Mouse (Mus musculus): ENCODE results near the gene Ap2a1. TPM values are rescaled to one million over a fixed set of nuclear protein-coding genes. Genes with fewer than 3 reads are reported as not detected.

Ap2a1 gene
- polyA plus RNA-seq, 1 experiment from 2014 or later = 69.1 TPM

GRCm38 (mm10) chr7:44962831-44963230, 33.5 kb upstream of the Ap2a1 start:
- no peak overlapping the region for H3K9ac ChIP-seq
- ATAC-seq (ENCODE audit: insufficient read depth) = no peak
- H3K4me2 ChIP-seq = no peak overlapping the region
- H3K4me3 ChIP-seq (replicated peaks) = no peak overlapping the region
- whole genome bisulfite sequencing (ENCODE audit: insufficient replicate concordance) = 57% methylated on average over 5 of the region's 5 CpGs
- no peaks in the 10 kb centered on the region for H3K9me3 ChIP-seq (replicated peaks)
- H3K36me3 ChIP-seq (replicated peaks) = no peaks in the 10 kb centered on the region
- H3K4me1 ChIP-seq (replicated peaks) = peaks cover 16% of the 10 kb centered on the region
- no peak overlapping the region for H3K27ac ChIP-seq (replicated peaks)
- H3K27me3 ChIP-seq = 0 out of 2 replicates have a peak, but pooled peaks cover 5% of the 10 kb centered on the region

GRCm38 (mm10) chr7:44962337-44962736, 33.0 kb upstream of the Ap2a1 start:
- WGBS (ENCODE audit: insufficient replicate concordance) = 44% methylated on average over 8 of the region's 8 CpGs
- H3K27ac ChIP-seq (replicated peaks) = no peak overlapping the region
- H3K4me1 ChIP-seq (replicated peaks) = peaks cover 14% of the 10 kb centered on the region
- H3K4me2 ChIP-seq = no peak overlapping the region
- H3K27me3 ChIP-seq = 0 out of 2 replicates have a peak, but pooled peaks cover 5% of the 10 kb centered on the region
- H3K9me3 ChIP-seq (replicated peaks) = no peaks in the 10 kb centered on the region
- H3K36me3 ChIP-seq (replicated peaks) = no peaks in the 10 kb centered on the region
- no peak overlapping the region for H3K9ac ChIP-seq
- H3K4me3 ChIP-seq (replicated peaks) = no peak overlapping the region
- no peak for ATAC-seq (ENCODE audit: insufficient read depth)

DNA sequence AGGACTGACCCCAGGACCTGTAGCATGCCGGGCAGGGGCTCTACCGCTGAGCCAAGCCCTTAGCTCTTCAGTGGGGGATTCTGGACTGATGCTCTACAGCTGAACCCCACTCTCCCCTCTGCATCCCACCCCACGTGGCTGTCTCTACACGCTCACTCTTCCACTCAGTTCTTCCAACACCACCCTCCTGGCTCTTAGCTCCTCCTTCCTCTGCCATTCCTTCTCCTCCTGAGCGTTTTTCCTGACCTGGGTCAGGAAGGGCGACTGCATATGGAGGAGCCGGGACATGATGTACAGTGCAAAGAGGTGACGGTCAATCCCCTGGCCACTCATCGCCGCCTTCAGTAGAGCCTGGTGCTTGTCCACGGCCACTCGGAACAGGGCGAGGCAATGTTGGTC, 31.2 kb upstream of the Ap2a1 start:
- no peak overlapping the region for H3K4me2 ChIP-seq
- H3K4me1 ChIP-seq (replicated peaks) = peaks cover 14% of the 10 kb centered on the region
- no peaks in the 10 kb centered on the region for H3K9me3 ChIP-seq (replicated peaks)
- no peaks in the 10 kb centered on the region for H3K36me3 ChIP-seq (replicated peaks)
- no peak overlapping the region for H3K9ac ChIP-seq
- no peak overlapping the region for H3K27ac ChIP-seq (replicated peaks)
- no peak overlapping the region for H3K4me3 ChIP-seq (replicated peaks)
- 0 out of 2 replicates have a peak, but pooled peaks cover 5% of the 10 kb centered on the region for H3K27me3 ChIP-seq
- 70% methylated on average over 13 of the region's 13 CpGs for WGBS (ENCODE audit: insufficient replicate concordance)
- ATAC-seq (ENCODE audit: insufficient read depth) = no peak

- no peak overlapping the region for H3K4me3 ChIP-seq (replicated peaks)
- H3K4me1 ChIP-seq (replicated peaks) = peaks cover 14% of the 10 kb centered on the region
- ATAC-seq (ENCODE audit: insufficient read depth) = no peak
- 64% methylated on average over 10 of the region's 10 CpGs for WGBS (ENCODE audit: insufficient replicate concordance)
- 0 out of 2 replicates have a peak, but pooled peaks cover 5% of the 10 kb centered on the region for H3K27me3 ChIP-seq
- H3K4me2 ChIP-seq = no peak overlapping the region
- no peaks in the 10 kb centered on the region for H3K9me3 ChIP-seq (replicated peaks)
- H3K27ac ChIP-seq (replicated peaks) = no peak overlapping the region
- no peak overlapping the region for H3K9ac ChIP-seq
- no peaks in the 10 kb centered on the region for H3K36me3 ChIP-seq (replicated peaks)
Observed at GRCm38 (mm10) chr7:44959874-44960511, 30.7 kb upstream of the Ap2a1 start.

GRCm38 (mm10) chr7:44959281-44959680, 30.0 kb upstream of the Ap2a1 start:
- Histone ChIP-seq H3K9ac (no peak overlapping the region), H3K36me3 (replicated peaks) (no peaks in the 10 kb centered on the region), H3K9me3 (replicated peaks) (no peaks in the 10 kb centered on the region), H3K4me3 (replicated peaks) (no peak overlapping the region), H3K27me3 (0 out of 2 replicates have a peak, but pooled peaks cover 6% of the 10 kb centered on the region), H3K27ac (replicated peaks) (no peak overlapping the region), H3K4me1 (replicated peaks) (peaks cover 14% of the 10 kb centered on the region), H3K4me2 (no peak overlapping the region)
- no peak for ATAC-seq (ENCODE audit: insufficient read depth)
- WGBS (ENCODE audit: insufficient replicate concordance) = 54% methylated on average over 8 of the region's 8 CpGs

- peaks cover 13% of the 10 kb centered on the region for H3K27me3 ChIP-seq
- no peak overlapping the region for H3K4me3 ChIP-seq (replicated peaks)
- ATAC-seq (ENCODE audit: insufficient read depth) = no peak
- 34% methylated on average over 7 of the region's 7 CpGs for WGBS (ENCODE audit: insufficient replicate concordance)
- no peak overlapping the region for H3K4me2 ChIP-seq
- H3K4me1 ChIP-seq (replicated peaks) = peaks cover 14% of the 10 kb centered on the region
- H3K9me3 ChIP-seq (replicated peaks) = no peaks in the 10 kb centered on the region
- H3K36me3 ChIP-seq (replicated peaks) = no peaks in the 10 kb centered on the region
- no peak overlapping the region for H3K9ac ChIP-seq
- H3K27ac ChIP-seq (replicated peaks) = no peak overlapping the region
Observed at GRCm38 (mm10) chr7:44958208-44958607, 28.9 kb upstream of the Ap2a1 start.

- WGBS (ENCODE audit: insufficient replicate concordance) = 68% methylated on average over 20 of the region's 20 CpGs
Observed at GRCm38 (mm10) chr7:44957183-44957835, 28.0 kb upstream of the Ap2a1 start.

DNA sequence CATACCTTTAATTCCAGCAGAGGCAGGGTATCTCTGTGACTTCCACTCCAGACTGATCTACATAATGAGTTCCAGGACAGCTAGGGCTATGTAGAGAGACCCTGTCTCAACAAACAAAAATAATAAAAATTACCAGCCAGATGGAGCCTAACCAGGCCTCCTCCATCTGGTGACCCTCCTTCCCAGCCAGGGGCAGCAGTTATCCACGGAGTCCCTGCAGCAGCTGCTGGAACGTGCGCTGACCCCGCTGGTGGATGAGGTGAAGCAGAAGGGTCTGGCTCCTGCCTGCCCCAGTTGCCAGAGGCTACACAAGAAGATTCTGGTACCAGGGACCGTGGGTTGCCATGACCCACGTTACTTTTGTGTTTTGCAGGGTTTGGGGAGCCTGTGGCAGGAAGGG, 27.0 kb upstream of the Ap2a1 start:
- H3K4me2 ChIP-seq = no peak overlapping the region
- H3K4me1 ChIP-seq (replicated peaks) = peaks cover 25% of the 10 kb centered on the region
- peaks cover 27% of the 10 kb centered on the region for H3K27me3 ChIP-seq
- no peaks in the 10 kb centered on the region for H3K9me3 ChIP-seq (replicated peaks)
- ATAC-seq (ENCODE audit: insufficient read depth) = no peak
- 63% methylated on average over 6 of the region's 6 CpGs for WGBS (ENCODE audit: insufficient replicate concordance)
- no peak overlapping the region for H3K9ac ChIP-seq
- H3K4me3 ChIP-seq (replicated peaks) = no peak overlapping the region
- no peak overlapping the region for H3K27ac ChIP-seq (replicated peaks)
- H3K36me3 ChIP-seq (replicated peaks) = no peaks in the 10 kb centered on the region

More at GRCm38 (mm10) chr7:44957183-44957835, 28.0 kb upstream of the Ap2a1 start:
- no peaks in the 10 kb centered on the region for H3K9me3 ChIP-seq (replicated peaks)
- H3K4me2 ChIP-seq = no peak overlapping the region
- H3K27ac ChIP-seq (replicated peaks) = no peak overlapping the region
- no peaks in the 10 kb centered on the region for H3K36me3 ChIP-seq (replicated peaks)
- peaks cover 17% of the 10 kb centered on the region for H3K4me1 ChIP-seq (replicated peaks)
- H3K27me3 ChIP-seq = peaks cover 17% of the 10 kb centered on the region
- H3K4me3 ChIP-seq (replicated peaks) = no peak overlapping the region
- no peak for ATAC-seq (ENCODE audit: insufficient read depth)
- no peak overlapping the region for H3K9ac ChIP-seq

- no peak overlapping the region for H3K4me2 ChIP-seq
- H3K36me3 ChIP-seq (replicated peaks) = no peaks in the 10 kb centered on the region
- H3K4me3 ChIP-seq (replicated peaks) = no peak overlapping the region
- ATAC-seq (ENCODE audit: insufficient read depth) = no peak
- WGBS (ENCODE audit: insufficient replicate concordance) = 28% methylated on average over 5 of the region's 5 CpGs
- H3K4me1 ChIP-seq (replicated peaks) = peaks cover 28% of the 10 kb centered on the region
- H3K27me3 ChIP-seq = peaks cover 33% of the 10 kb centered on the region
- no peaks in the 10 kb centered on the region for H3K9me3 ChIP-seq (replicated peaks)
- no peak overlapping the region for H3K27ac ChIP-seq (replicated peaks)
- no peak overlapping the region for H3K9ac ChIP-seq
Observed at GRCm38 (mm10) chr7:44955628-44956027, 26.3 kb upstream of the Ap2a1 start.

DNA sequence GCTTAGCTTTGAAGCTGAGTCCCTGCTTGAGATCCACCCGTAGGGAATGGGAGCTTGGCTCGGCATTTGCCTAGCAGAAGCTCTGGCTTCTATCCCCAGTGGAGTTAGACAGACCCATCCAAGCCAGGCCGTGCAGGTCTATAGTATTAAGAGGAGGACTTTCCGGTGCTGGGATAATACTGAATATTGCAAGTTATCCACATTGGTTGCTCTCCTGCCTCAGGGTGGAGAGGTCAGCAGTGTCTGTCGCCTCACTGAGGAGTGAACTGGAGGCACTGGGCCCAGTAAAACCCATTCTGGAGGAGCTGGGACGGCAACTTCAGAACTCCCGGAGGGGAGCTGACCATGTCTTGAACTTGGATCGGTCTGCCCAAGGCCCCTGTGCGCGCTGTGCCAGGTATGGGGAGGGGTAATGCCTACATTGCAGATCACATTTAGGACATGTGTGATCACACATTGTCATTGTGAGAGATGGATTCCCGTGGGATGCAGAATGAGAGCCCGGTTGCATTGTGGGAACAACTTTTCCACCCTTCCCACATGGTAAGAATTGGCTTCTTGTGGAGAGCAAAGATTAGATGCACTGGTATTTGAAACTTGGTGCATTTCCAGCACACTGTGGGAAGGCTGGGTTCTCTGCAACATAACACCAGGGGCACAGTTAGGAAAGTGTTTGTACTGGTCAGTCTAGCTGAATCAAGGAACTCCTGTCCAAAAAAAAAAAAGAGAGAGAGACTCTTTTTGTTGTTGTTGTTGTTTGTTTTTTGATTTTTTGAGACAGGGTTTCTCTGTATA, 25.0 kb upstream of the Ap2a1 start:
- Histone ChIP-seq H3K27ac (replicated peaks) (no peak overlapping the region), H3K4me3 (replicated peaks) (no peak overlapping the region), H3K4me2 (no peak overlapping the region), H3K27me3 (peaks cover 46% of the 10 kb centered on the region), H3K9me3 (replicated peaks) (no peaks in the 10 kb centered on the region), H3K9ac (no peak overlapping the region), H3K4me1 (replicated peaks) (peaks cover 24% of the 10 kb centered on the region), H3K36me3 (replicated peaks) (no peaks in the 10 kb centered on the region)
- no peak for ATAC-seq (ENCODE audit: insufficient read depth)
- WGBS (ENCODE audit: insufficient replicate concordance) = 71% methylated on average over 12 of the region's 12 CpGs

GRCm38 (mm10) chr7:44953561-44953960, 24.3 kb upstream of the Ap2a1 start:
- Histone ChIP-seq H3K4me2 (no peak overlapping the region), H3K27ac (replicated peaks) (no peak overlapping the region), H3K27me3 (peaks cover 49% of the 10 kb centered on the region), H3K9me3 (replicated peaks) (no peaks in the 10 kb centered on the region), H3K4me1 (replicated peaks) (peaks cover 22% of the 10 kb centered on the region), H3K36me3 (replicated peaks) (no peaks in the 10 kb centered on the region), H3K9ac (no peak overlapping the region), H3K4me3 (replicated peaks) (no peak overlapping the region)
- ATAC-seq (ENCODE audit: insufficient read depth) = no peak
- 66% methylated on average over 14 of the region's 14 CpGs for WGBS (ENCODE audit: insufficient replicate concordance)
